Mouse (Mus musculus) limb, embryonic 10.5 days (tissue): ENCODE measurements around the gene Wdr26. TPM values are rescaled to one million over a fixed set of nuclear protein-coding genes. Genes with fewer than 3 reads are reported as not detected.

Experiments
- DNase-seq: peaks from one replicate; pipeline ENCODE4 v3.0.0-alpha.2; 2017; ENCODE audit warnings: low spot score
- H3K27ac ChIP-seq: fragments of 300-500 bp; sonication (generic); 2 replicates; pipeline ENCODE4 v1.5.1; 2016; ENCODE audit warnings: mild to moderate bottlenecking
- H3K27me3 ChIP-seq: fragments of 300-500 bp; sonication (generic); 2 replicates; pipeline ENCODE4 v1.6.1; 2016; ENCODE audit warnings: low read depth, mild to moderate bottlenecking; ENCODE audit not compliant: poor library complexity, severe bottlenecking
- H3K36me3 ChIP-seq: fragments of 300-500 bp; sonication (generic); 2 replicates; pipeline ENCODE4 v1.6.1; 2016; ENCODE audit warnings: mild to moderate bottlenecking, moderate library complexity
- H3K4me1 ChIP-seq: fragments of 300-500 bp; sonication (generic); 2 replicates; pipeline ENCODE4 v1.6.1; 2016
- H3K4me3 ChIP-seq: fragments of 300-500 bp; sonication (generic); 2 replicates; pipeline ENCODE4 v1.5.1; 2016; ENCODE audit warnings: mild to moderate bottlenecking, moderate library complexity
- H3K9me3 ChIP-seq: fragments of 300-500 bp; sonication (generic); replicated peaks from 2 replicates; pipeline ENCODE4 v1.6.1; 2016; ENCODE audit warnings: mild to moderate bottlenecking
- WGBS: fragments of 180-500 bp; shearing (Covaris S2); methylation state at CpG from one replicate; pipeline ENCODE4 v1.1.7; 2016; 5-methylcytosine and 5-hydroxymethylcytosine counted together
- polyA plus RNA-seq: library from polyadenylated mRNA; unstranded; fragments of >200 nt; fragmentation: Nextera tagmentation; extraction: Ambion mirVana; gene quantifications from 2 replicates; pipeline ENCODE4 v1.2.1, GENCODE M21; 2016

The Wdr26 gene
- polyA plus RNA-seq, 1 experiment from 2014 or later, result 27.7 TPM

DNA sequence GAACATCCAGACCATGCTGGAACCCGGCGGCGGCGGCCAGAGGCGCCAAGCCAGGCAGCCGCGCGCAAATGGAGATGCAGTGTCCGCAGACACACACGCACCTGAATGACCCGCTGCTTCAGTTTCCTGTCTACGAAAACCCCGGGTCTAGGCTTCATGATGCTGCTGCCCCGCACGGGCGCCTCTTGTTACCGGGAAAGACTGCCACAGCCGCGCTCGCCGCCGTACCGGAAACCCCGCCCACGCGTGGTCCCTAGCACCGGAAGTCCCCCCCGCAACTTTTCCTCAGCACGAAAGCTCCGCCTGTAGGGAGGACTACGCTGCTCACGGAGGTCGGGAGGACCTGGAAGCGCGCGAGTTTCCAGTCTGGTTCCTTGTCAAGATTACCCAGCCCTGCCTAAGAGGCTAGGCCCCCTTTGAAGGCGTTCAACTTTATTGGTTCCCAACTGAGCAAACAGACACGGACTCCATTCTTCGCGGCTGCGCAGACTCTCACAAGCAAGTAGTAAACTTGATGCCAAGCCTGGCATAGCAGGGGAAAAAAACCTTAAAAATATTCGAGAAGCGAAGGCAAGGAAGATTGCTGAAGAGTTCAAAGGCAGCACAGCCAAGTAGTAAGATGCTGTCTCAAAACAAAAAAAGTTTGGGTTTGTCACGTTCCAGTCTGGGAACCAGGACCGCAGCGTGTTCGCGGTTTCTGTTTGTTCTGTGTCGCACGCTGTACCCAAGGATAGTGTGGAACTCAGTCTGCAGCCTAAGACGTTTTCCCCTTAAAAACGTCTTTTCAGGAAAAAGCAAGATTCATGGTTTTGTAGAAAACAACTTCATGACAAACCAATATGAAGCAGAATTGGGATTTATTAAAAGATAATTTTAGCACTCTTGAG is 67.6 kb downstream of the Wdr26 start, which contains the start of the genes Nvl and Cnih4:
Gene Nvl (minus strand): TSS at position 255 of the 887 bp plus-strand sequence.
Gene Cnih4 (plus strand): TSS at position 744 of the 887 bp plus-strand sequence.
- Histone ChIP-seq H3K27me3 (no peaks in the 10 kb centered on the region), H3K4me1 (peaks cover 26% of the 10 kb centered on the region), H3K9me3 (no peaks in the 10 kb centered on the region), H3K4me3 (peak within 1 kb of the TSS; percentile 87), H3K27ac (peak within 1 kb of the TSS; percentile 89), H3K36me3 (peaks cover 34% of the 10 kb centered on the region)
- WGBS, result under 1% methylated on average over 52 of the region's 52 CpGs
- DNase-seq, result peak; percentile 98

DNA sequence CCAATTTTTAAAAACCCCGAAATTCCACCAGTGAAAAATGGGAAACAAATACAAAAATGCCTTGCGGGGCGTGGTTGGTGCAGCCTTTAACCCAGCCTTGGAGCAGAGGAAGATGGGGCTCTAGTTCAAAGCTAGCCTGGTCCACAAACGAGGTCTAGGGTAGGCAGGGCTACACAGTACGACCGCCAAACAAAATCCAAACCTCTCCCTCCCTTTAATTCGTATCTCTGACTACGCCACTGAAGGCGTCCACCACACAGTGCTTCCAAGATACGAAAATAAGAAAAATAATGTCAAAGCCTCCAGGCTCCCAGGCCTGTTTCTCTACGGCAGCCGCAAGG is 68.2 kb downstream of the Wdr26 start:
- H3K27me3 ChIP-seq, result no peaks in the 10 kb centered on the region
- H3K27ac ChIP-seq, result peak overlapping the region; percentile 89
- WGBS, result 1% methylated on average over 12 of the region's 12 CpGs
- peak overlapping the region; percentile 87 for H3K4me3 ChIP-seq
- DNase-seq, result no peak
- no peaks in the 10 kb centered on the region for H3K9me3 ChIP-seq
- H3K36me3 ChIP-seq, result peaks cover 40% of the 10 kb centered on the region
- peaks cover 26% of the 10 kb centered on the region for H3K4me1 ChIP-seq

DNA sequence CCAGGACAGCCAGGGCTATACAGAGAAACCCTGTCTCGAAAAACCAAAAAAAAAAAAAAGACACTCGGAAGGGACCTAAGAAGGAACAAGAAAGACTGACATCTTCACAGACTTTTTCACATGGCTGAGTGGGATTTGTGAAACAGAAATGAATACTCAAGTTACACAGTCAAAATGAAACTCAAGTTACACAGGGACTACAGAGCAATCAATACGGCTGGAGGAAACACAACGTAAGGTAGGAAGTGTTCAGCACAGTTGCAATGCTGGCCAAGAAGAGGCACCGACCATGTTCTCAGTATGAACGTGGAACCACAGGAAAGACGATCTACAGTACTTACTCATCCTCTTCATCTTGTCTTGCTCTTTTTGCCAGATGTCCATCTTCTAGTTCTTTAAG is 73.1 kb downstream of the Wdr26 start:
- WGBS, result 91% methylated on average over 7 of the region's 7 CpGs
- no peaks in the 10 kb centered on the region for H3K9me3 ChIP-seq
- H3K4me1 ChIP-seq, result peaks cover 9% of the 10 kb centered on the region
- H3K36me3 ChIP-seq, result peaks cover 87% of the 10 kb centered on the region
- no peak overlapping the region for H3K27ac ChIP-seq
- H3K27me3 ChIP-seq, result no peaks in the 10 kb centered on the region
- no peak for DNase-seq
- no peak overlapping the region for H3K4me3 ChIP-seq

DNA sequence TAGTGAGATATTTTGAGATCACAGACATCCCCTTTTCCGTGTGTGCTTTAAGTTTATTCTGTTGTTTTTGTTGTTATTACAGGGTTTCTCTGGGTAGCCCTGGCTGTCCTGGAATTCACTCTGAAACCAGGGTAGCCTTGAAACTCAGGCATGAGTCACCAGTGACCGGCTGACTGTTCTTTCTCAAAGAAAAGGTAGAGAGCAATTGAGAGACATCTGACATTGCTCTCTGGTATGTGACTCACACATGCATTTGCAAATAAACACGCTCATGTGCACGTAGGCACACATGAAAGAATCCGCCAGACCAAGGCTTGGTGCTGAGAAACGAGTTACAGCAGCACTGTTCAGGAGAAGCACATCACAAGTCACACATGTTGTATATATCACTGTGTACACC is 79.9 kb downstream of the Wdr26 start:
- H3K27me3 ChIP-seq, result no peaks in the 10 kb centered on the region
- peaks cover 97% of the 10 kb centered on the region for H3K36me3 ChIP-seq
- no peak overlapping the region for H3K4me3 ChIP-seq
- H3K27ac ChIP-seq, result no peak overlapping the region
- H3K9me3 ChIP-seq, result no peaks in the 10 kb centered on the region
- DNase-seq, result no peak
- H3K4me1 ChIP-seq, result no peaks in the 10 kb centered on the region
- 97% methylated on average over 6 of the region's 6 CpGs for WGBS

DNA sequence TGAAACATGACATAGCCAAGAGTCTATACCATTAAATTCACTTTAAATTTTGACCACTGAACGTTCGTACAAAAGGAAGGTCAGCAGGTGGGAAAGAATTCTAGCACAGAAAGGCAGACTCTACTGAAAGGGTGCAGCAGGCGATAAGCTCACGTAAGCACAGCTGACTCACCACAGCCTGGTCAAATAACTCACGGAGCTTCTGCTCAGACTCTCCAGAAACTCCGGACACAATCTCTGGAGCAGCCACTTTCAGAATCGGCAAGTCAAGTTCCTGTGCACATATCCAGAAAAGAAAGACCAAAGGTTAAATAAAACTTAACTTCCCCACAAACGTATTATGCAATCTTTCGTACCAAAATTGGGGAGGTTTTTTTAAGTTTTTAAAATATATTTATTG is 85.0 kb downstream of the Wdr26 start:
- 95% methylated on average over 9 of the region's 9 CpGs for WGBS
- no peaks in the 10 kb centered on the region for H3K4me1 ChIP-seq
- H3K9me3 ChIP-seq, result no peaks in the 10 kb centered on the region
- peaks cover 97% of the 10 kb centered on the region for H3K36me3 ChIP-seq
- no peak overlapping the region for H3K27ac ChIP-seq
- DNase-seq, result no peak
- H3K27me3 ChIP-seq, result no peaks in the 10 kb centered on the region
- no peak overlapping the region for H3K4me3 ChIP-seq

DNA sequence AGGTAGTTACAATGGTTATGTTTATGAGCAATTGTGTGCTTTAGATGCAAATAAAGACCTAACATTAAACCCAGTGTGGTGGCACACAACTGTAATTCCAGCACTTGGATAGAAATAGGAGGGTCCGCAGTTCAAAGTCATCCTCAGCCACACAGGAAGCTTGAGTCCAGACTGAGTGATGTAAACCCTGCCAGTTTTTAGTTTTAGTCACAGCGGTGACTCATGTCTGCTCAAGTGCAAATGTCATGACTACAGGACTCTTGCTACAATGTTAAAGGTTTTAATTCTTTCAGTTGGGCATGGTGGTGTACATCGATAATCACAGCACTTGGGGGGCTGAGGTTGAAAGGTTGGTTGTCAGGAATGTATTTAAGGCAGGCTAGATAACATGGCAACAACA is 85.9 kb downstream of the Wdr26 start:
- H3K36me3 ChIP-seq, result peaks cover 98% of the 10 kb centered on the region
- DNase-seq, result no peak
- 98% methylated on average over 3 of the region's 3 CpGs for WGBS
- no peaks in the 10 kb centered on the region for H3K4me1 ChIP-seq
- no peak overlapping the region for H3K27ac ChIP-seq
- no peaks in the 10 kb centered on the region for H3K9me3 ChIP-seq
- no peaks in the 10 kb centered on the region for H3K27me3 ChIP-seq
- H3K4me3 ChIP-seq, result no peak overlapping the region

DNA sequence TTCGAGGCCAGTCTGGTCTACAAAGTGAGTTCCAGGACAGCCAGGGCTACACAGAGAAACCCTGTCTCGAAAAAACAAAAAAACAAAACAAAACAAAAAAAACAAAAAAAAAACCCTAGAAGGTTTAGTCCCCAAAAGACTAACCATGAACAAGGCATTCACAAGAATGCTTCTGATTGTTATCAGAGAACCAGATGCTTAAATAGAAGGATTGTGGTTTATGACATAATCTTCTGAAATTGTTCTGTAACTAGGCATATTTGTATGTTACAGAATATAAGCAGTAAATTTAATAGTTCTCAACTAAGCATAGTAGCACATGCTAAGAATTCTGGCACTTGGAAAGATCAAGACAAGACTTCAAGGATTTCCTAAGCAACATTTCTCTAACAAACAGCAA is 87.7 kb downstream of the Wdr26 start:
- H3K4me1 ChIP-seq, result no peaks in the 10 kb centered on the region
- no peak for DNase-seq
- H3K36me3 ChIP-seq, result peaks cover 98% of the 10 kb centered on the region
- WGBS, result 96% methylated on average over 2 of the region's 2 CpGs
- no peaks in the 10 kb centered on the region for H3K27me3 ChIP-seq
- H3K4me3 ChIP-seq, result no peak overlapping the region
- no peak overlapping the region for H3K27ac ChIP-seq
- H3K9me3 ChIP-seq, result no peaks in the 10 kb centered on the region

Other genes starting within 250 kb of the Wdr26 start
- gene Ephx1, start 191.1 kb downstream of the Wdr26 start, polyA plus RNA-seq, result 0.87 and 1.4 TPM in 2 replicates
- not detected in 2 replicates for gene 9130409I23Rik, start 160.8 kb downstream of the Wdr26 start, polyA plus RNA-seq
- gene Nvl, start 67.8 kb downstream of the Wdr26 start, polyA plus RNA-seq, result 44.7 and 49.2 TPM in 2 replicates
- 111 and 119 TPM in 2 replicates for gene Cnih4, start 67.3 kb downstream of the Wdr26 start, polyA plus RNA-seq
- 0.16 and 0.33 TPM in 2 replicates for gene Cnih3, start 140.6 kb upstream of the Wdr26 start, polyA plus RNA-seq